Mouse (Mus musculus) spleen, postnatal 10 days (tissue): ENCODE measurements around the gene Pde4d.

Experiments
- DNase-seq, 2 experiments: peaks; one replicate each; pipeline ENCODE4 v3.0.0; 2021 to 2022; ENCODE audit warnings: low spot score in 2 of 2

Pde4d gene

DNA sequence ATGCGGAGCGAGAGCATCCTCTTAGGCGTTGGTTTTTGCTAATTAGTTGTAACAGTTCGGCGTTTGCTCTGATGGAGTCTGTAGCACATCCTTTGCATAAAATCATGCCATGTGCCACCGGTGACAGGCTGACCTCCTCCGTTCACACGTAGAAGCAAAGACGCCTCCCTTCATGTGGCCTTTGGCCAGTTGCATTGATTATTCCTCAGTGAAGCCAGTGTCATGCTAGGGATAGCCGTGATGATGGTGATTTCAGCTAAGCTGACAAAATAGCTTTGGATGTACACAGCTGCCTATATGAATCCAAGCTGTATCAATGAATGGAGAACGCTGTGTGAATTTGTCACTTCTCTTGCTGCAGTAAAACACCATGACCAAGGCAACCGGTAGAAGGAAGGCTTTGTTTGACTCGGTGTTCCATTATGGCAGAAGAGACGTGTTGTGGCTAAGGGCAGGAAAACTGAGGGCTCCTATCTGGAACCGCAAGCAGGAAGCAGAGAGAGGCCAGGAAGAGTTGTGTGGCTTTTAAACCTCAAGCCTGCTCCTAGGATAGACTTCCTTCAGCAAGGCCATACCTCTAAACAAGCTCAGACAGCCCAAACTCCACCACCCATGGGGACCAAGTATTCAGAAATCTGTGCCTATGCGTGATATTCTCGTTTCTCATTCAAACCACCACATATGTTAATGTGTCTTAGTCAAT, 1471.7 kb downstream of the Pde4d start:
- DNase-seq: no peak

DNA sequence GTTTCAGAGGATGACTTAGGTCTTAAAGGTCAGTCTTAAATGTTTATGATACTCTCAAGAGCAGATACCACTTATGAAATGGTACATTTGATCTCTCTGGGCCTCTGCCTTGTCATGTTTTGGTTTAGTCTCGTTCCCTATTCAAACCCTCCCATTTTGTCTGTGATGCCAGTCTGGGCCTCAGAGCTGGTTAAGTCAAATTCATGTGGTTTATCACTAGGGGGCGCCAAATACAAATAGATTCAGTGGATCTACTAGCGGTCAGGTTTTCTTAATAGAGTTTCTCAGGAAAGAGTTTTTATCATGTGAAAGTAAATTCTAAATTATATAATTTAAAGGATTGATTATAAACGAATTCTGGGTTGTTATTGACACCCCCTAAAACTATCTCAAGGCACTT, 1472.5 kb downstream of the Pde4d start:
- peak in 1 of 2 experiments; percentile 47 for DNase-seq

DNA sequence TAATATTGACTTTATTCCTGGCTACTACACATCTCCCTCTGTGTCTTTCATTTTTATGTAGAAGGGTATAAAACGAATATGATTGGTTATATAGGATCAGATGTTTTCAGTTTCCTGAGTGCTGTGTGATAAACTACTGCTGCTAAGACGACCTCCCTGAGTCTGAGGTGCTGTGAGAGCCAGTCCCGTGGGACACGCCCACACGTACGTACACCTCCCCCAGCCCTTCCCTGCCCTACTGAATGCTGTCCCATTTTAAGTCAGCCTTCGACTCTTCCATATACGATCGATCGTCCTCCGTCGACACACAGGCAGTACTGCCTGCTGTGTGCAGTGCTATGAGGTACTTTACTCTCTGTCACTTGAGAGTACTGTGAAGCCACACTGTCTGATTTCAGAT, 1473.0 kb downstream of the Pde4d start:
- DNase-seq: no peak

DNA sequence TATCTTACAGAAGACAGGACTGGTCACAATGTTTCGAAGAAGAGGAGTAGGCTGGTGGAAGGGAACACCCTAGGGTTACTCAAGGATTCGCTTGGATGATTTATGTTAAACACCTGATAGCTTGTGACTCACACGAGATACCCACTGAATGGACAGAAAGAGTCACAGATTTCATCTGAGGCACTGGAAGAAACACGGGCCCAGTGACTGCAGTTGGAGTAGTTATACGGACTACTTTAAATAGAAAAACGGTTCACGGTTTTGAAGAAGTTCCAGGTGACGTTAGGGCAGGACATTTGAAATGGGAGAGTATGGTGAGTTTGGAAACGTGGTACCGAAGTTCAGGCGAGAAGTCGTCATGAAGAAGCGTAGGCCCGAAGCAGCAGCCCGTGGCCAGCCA, 1475.0 kb downstream of the Pde4d start:
- DNase-seq: no peak

DNA sequence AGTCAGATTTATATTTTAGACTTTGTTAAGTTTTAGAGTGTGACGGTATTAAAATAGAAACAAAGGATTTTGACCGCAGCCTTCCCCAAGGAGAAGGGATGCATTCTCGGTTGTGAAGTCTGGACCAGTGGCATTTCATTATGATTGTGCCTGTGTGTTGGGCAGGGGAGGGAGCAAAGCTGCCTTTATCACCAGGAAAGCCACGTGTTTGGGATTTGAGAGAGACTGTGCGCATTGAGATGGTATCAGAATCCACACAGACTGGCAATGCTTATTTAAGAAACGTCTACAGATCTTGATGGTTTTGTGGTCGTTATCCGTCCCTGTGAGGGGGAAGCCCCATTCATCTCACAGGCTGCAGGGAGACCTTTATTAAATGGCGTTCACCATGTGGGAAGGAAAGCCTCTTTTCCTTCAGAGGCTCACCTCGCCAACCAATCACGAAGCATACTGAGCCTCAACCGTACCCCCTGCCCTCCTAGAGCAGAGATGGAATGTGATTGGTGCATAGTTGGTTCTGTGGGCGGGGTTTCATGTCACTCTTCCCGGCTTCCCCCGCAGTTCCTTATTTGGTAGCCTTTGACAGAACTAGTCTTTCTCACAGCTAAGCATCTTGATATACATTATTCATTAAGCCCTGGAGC, 1476.7 kb downstream of the Pde4d start:
- DNase-seq: no peak

DNA sequence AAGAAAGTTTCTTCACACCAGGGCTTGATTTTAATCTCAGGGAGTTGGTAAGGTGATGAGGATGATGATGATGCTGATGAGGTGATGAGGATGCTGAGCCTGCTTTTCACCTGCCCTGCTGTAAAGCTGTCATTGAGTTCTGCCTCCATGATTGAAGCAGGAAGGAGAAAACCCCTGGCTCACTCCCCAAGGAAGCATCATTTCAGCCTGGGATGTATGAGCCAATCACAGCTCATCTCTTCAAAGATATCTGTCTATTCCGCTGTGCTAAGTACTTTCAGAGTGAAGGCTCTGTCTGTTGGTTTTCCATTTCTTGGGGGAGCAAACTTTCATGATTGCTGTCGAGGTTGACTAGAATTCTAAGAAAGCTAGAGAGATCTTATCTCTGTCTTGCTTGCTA, 1478.0 kb downstream of the Pde4d start:
- no peak for DNase-seq

DNA sequence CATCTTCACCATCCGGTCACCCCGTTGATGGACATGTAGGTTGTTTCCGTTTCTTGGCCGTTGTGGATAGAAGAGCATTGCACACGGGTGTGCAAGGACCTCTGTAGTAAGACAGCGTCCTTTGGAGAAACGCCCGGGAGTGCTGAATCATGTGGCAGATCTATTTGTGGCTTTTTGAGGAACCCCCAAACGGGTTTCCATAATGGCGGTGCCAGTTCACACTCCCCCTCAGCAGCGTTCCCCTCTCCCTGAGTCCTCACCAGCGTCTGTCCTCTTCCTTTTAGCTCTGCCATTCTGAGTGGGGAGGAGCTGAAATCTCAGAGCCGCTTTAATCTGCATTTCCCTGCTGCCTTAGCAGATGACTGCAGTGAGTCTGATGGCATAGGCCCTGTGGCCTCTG, 1482.9 kb downstream of the Pde4d start:
- no peak for DNase-seq

DNA sequence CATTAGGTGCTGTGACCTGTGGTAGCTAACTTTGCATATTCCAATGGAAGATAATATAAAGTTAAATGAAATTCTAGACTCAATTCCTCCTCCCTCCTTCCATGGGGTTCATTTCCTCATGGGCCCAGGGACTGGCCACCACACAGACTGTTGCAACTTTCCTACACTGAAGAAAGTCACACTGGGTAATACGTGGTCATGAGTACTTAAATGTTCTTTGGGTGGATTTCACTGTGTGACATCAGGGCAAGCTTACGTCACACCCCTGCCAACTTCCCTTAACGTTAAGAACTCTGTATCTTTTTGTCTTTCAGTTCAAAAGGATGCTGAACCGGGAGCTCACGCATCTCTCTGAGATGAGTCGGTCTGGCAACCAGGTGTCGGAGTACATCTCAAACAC, 1483.8 kb downstream of the Pde4d start:
- no peak for DNase-seq

DNA sequence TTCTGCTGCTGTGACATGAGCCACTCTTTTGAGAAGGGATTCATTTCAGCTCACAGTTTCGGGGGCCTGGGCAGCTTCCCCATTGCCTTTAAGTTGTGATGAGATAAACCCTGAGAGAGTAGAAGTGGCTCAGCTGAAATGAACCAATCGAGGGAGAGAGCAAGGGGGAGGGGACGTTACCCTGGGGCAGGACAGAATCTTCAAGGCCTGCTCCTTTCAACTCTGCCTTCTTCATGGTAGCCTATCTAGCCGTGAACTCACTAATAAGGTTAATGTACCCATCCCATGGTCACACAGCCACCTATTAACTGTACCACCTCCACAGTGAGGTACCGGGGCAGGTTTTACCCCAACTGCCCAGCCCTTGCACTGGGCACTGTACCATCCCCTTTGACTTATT, 1487.1 kb downstream of the Pde4d start:
- no peak for DNase-seq

DNA sequence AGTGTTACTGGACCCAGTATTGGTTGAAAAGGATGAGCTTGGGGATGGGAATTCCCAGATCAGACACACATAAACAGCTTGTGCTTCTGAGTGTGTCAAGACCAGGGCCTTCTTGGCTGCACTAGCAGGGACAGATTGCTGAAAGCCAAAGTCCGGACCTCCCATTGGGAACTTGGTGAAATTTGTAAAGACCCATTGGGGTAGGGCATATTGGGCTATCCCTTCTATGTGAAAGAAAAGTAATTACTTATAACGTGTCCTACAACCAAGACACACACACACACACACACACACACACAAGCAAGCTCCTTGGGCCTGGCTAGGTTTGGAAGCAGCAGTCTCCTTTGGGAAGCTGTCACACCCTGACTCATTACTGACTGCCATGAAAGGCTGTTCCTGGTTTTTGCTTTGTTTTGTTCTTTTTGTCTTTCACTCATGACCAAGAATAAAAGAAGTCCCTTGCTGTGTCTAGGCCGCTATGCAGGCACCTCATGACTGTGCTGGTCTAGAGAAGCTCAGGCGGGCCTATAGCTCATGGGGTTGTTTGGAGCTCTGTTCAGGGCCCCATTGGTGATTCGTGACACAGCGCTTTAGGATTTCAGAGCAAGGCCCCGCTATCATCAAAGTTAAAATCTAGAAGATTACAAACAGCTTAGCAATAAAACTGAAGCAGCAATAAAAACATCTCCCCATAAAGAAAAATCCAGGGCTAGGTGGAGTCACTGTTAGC, 1495.2 kb downstream of the Pde4d start:
- no peak for DNase-seq

DNA sequence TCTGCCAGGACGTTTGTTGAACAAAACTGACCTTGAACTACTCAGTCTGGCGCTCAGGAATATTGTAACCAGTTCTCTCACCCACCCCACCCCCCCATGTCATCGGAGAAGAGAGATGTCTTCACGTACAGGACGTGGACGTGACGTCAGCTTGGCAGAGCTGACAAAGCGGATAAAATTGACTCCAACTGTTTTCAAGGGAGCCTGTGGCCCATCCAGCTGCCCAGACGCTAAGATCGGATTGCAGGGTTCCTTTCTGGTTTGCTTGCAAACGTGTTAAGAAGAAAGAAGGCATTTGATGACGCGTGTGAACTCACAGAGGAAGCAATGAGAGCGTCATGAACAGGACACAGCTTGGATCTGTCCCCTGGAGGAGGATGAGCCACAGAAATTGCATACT, 1501.7 kb downstream of the Pde4d start:
- DNase-seq: no peak

DNA sequence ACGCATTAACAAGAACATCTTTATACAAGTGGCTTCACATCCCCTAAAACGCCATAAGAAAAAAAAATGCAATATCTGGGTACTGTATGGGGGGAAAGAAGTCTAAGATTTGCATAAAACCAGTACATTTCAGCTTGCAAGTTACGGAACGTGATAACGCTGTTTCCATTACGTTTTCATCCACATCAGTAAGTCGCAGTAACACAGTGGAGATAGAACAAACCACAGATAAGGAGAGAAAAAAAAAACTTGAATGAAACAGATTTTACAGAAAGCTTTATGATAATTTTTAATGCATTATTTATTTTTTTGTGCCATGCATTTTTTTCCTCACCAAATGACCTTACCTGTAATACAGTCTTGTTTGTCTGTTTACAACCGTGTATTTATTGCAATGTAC, 1504.4 kb downstream of the Pde4d start:
- no peak for DNase-seq

DNA sequence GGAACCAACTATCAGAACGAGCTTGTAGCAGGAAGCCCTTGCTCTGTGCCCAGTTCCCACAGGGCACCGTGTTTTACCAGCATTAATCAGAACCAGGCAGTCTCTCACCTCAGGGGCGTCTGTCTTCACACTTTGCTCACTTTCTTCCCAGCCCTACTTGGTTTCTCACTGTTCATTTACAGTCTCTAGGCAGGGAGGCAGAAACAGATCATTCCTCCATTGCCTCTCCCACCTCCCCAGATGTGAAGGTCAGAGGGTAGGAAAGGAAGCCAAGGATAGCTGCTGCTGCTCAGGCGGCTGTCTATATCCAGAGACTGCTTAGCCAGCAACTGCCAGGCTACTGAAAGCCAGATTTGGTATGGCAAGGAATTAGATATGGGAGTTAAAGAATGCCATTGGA, 1508.2 kb downstream of the Pde4d start:
- DNase-seq: no peak

DNA sequence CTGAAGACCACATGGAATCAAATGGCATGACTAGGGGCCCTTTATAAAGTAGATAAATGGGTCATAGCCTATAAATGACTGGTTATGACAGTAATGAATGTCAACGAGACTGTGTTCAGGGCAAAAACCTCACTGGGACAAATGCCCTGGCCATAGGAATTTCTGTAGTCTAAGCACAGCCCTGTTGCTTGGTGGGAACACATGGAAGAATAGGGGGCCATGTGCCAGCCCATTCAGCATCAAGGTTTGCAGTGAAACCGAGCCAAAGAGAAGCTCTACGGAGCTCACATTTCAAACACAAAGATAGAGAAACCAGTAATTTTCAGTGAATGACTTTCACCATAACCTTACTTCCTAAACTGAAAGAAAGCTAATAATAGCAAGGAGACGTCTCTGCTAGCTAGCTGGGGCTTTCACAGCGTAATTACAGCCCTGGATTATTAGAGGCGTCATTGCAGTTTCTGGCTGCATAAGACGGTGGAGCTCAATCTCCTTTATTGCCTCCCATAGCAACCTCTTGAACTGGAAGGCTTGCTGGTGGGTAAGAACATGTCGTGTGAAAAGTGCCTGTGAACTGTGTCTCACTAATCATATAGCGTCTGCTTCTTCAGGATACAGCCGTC, 1533.2 kb downstream of the Pde4d start:
- DNase-seq: no peak

DNA sequence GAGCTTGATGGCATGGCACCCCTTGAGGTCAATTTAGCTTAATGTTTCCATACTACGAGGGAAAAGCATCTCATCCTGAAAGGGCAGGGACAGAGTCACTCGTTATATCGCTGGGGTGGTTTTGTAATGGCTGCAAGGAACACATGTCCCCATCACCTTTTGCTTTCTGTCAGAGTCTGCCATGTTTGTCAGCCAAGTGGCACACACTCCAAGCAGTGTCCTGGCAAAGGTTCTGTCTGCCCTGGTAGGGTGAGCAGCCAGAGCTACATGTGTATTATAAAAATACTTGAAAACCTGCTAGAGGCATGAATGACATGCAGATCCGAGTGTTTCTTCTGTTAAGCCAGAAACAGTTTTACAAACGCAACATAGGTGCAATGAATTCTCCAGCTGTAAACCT, 1535.7 kb downstream of the Pde4d start:
- DNase-seq: no peak

DNA sequence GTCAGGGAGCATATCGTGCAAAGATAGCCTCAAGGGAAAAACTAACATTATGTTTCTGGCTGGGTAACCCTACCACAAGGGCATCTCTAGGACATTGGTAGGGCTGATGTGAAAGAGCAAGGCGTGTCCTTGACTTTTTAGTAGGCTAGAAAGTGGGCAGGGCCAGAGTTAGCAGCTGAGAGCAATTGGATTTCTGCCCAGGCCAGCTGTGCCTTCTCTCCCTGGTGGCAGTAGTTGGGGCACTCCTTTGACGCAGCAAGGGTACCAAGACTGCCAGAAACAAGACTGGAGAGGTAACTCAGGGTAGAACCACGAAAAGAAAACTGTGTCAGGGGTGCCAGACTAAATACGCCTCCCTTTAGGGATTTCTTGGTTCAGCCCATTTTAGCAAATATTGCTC, 1536.1 kb downstream of the Pde4d start:
- DNase-seq: no peak

DNA sequence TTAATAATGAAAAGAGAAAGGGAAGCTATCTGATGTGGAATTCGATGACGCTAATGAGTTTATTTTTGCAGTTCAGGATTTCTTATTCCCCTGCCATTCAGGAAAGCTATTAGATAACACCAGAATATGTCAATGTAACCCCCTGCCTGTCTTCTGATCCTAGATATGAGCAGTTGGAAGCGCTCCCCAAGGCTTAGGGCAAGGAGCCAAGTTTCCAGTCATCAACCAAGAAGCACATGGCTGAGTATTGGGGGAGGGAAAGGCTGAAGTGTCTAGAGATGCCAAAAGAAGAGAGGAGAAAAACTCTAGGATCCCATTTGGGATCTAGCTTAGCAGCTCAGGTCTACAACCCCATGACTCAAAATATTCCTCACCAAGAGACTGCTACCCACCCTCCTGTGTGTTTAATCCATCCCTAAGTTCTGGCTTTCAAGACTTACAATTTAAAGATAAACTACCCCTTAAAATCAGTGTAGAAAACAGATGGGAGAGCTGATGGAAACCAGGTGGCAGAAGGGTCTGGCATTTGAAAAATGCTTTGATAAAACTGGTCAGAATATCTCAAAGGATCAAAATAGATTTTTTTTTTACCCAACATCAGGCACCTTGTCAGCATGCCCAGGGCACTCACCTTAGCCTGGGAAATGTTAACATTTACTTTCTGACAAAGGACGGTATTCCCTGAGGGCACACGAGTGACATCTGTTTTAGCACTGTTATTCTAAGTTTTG, 1543.2 kb downstream of the Pde4d start:
- DNase-seq: no peak

DNA sequence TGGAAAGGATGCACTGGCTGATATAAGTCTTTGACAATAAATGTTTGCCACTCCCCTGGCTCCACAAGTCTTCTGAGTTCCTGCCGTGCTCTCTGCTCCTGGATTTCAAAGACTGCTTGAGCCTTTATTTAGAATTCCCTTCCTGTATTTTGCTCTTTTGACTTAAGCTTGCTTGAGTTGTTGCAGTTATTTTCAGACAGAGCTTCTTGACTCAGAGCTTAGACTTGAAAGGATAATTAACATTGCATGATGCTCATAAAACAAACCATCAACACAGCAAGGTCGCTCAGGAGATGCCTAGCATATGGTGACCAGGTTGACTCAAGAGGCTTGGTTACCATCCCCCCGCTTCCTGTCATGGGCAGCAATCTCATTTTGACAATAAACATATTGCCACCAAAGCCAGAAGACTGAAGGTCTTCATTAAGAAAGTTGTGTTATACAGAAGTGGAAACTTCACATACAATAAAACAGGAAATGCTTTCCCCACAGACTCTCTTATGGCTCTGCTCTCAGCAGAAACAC, 1544.6 kb downstream of the Pde4d start:
- no peak for DNase-seq

DNA sequence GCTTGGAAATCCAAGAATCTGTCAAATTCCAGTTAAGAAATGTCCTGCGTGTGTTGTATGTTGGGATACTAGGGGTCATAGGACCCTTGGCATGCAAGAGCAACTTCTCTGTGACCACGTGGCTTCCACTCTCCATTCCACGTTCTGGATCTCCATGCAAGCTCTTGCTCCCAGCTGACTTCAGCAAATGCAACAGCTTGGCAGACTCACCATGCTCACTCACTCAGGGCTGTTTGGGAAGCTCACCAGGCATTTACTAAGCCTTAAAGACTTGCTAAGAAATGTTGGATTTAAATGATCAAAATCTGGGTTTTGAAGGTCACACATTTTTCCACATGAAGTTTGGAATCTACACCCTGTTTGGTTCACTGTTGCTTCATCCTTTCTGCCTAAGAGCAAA, 1552.3 kb downstream of the Pde4d start:
- DNase-seq: no peak
